Mouse (Mus musculus): Measurements from ENCODE around the gene Tbx15.

Gene Tbx15

GRCm38 (mm10) chr3:99247996-99248801 lies 8.0 kb downstream of the Tbx15 start:
- intact Hi-C loops (cut with DNase I) = no loop called here

DNA sequence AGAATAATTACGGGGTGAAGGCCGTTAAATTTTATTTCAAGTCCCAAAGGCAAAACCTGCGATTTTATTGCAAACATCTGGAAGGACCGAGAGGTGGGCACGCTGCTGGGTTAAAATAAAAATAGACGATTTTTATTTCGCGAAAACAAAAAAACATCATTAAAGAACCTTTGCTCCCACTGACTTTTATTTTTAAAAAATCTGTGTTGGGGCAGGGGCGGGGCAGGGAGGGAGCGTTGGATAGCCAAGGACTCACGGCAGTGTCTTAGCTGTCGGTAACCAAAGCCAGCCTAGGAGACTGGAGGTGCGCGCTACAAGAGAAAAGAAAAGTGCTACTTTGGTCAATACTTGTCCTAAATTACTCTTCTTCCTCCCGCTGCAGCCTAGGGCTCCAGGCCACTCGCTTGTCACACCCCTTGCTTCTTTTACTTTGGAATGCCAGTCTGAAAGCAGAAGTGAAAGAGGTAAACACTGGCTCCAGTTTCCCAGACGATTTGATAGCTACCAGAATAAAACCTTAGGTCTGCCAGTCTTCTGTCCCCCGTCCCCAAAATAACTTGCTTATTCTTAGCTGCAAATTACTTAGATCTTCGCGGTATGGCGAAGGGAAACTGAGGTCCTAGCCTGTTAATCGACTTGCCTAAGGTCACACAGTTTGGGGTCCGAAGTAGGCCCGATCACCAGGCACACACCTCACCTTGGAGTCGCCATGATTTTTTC lies 8.8 kb downstream of the Tbx15 start:
- intact Hi-C loops (cut with DNase I) = no loop called here

- intact Hi-C loops (cut with DNase I) = no loop called here
Measured at GRCm38 (mm10) chr3:99249551-99249870, 9.3 kb downstream of the Tbx15 start.

- intact Hi-C loops (cut with DNase I) = no loop called here
Measured at GRCm38 (mm10) chr3:99249906-99250305, 9.7 kb downstream of the Tbx15 start.

DNA sequence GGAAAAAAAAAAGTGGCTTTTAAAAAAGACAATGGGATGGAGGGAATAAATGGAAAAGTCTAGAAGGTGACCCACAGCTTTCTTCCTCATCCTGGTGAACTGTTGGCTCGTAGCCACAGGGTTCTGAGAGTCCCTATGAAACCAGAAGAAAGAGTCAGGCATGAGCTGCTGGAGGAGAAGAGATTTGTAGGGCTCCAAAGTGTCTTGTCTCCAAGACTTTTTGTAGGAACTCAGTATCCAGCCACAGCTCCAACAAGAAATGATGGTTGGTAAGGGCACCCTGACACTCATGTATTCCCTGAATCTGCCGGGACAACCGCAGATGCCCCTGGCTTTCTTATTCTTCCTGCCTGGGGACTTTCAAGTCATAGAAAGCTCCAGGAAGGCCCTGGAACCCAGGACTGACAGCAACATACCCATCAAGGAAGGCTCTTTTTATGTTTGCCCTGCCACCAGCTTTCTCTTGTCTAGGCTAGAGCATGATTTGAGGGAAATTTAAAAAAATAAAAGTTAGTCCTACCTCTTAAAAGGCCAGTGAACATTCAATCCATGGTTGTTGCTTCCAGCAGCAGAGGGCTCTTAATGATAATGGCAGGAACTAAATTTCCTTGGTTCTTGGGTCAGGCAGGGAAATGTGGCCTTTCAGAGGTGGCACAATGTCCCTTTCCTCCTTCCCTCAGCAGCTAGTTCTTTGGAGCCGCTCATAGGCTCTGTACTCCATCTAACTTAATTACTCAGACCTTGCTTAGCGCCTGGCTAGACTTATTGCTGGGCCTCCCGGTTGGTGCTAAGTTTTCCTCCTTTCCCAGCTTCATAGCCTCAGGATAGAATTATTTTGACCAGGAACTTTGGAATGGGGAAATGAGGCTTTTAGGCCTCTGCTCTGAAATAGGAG lies 11.3 kb downstream of the Tbx15 start:
- intact Hi-C loops (cut with DNase I) = no loop called here

DNA sequence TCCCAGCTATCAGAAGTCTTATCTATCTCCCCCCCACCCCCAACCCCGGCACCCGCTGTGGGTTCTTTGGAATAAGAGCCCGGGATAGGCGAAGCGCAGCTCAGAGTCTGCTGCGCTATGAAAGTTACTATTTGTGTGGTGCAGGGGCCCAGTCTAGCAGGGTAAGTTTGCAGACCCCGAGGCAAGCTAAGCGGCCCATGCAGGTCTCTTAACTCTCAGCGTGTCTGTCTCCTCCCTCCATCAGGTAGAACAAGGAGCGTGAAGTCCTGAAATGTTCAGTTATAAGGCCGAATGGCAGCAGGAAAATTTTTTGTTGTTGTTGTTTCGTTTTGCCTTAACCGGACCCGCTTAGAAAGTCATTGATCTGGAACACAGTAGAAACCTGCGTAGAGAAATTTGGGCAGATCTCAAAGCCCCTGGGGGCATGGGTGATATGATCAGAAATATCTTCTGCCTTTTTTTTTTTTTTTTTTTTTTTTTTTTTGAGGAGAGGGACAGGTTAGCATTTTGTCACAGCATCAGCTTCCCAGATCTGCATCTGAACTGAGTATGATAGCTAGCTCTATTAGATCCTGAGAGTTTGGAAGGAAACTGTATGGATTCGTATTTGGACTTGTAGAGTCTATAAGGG lies 12.4 kb downstream of the Tbx15 start:
- intact Hi-C loops (cut with DNase I) = no loop called here

- intact Hi-C loops (cut with DNase I) = no loop called here
Measured at GRCm38 (mm10) chr3:99253092-99253488, 12.9 kb downstream of the Tbx15 start.

DNA sequence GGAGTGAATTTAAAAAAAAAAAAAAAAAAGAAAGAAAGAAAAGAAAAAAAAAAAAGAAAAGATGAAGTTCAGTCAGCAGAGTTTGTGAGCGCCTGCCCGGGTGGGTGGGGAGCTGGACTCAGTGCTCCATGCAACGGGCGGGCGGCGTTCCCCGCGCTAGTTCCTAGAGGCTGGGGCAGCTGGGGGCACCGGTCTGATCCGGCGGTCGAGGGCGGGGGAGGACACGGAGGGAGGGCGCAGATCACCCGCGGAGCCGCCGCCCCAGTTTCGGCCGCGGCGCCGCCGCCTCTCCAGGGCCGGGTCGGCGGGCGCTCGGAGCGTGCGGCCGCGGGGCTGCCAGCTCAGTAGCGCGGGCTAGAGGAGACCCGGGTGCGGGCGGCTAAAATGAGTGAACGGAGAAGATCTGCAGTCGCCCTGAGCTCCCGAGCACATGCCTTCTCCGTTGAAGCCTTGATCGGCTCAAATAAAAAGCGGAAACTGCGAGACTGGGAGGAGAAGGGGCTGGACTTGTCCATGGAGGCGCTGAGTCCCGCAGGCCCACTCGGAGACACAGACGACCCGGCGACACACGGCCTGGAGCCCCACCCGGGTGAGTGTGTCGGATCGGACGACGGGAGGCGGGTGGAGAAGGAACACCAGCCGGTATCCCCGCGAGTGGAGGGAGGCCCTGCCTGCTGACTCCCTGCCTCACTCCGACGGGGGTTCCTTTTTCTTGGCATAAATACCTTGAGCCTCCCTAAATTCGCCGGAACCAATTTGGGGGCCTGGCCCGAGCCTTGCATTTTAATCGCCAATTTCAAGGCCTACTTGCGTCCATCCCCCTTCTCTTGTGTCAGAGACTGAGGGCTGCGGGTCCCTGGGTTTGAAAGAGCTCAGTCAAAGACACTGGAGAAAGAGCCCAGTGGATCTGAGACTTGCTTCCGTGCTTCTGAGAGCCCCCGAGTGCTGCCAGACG lies 13.6 kb downstream of the Tbx15 start:
- intact Hi-C loops (cut with DNase I) = no loop called here

- intact Hi-C loops (cut with DNase I) = no loop called here
Measured at GRCm38 (mm10) chr3:99254559-99255151, 14.5 kb downstream of the Tbx15 start.

GRCm38 (mm10) chr3:99255411-99256365 lies 15.5 kb downstream of the Tbx15 start:
- intact Hi-C loops (cut with DNase I) = no loop called here

DNA sequence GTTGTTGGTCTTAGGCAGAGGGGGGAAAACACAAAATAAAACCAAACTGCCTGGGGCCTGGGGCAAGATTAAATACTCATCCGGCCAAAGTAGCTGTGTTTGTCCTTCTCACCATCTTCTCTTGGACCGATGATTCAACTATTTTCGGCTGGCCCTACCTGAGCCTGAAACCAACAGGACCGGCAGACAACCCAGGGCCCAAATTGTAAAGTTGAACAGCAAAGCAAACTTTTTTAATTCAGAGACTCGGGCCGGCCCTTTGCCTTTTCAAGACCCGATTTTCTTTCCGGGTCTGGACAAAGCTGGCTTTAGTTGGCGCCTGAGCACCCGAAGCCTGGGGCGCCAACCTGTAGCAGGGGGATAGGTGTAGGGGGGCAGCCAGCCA lies 16.2 kb downstream of the Tbx15 start:
- intact Hi-C loops (cut with DNase I) = no loop called here

GRCm38 (mm10) chr3:99256766-99257165 lies 16.6 kb downstream of the Tbx15 start:
- intact Hi-C loops (cut with DNase I) = no loop called here

DNA sequence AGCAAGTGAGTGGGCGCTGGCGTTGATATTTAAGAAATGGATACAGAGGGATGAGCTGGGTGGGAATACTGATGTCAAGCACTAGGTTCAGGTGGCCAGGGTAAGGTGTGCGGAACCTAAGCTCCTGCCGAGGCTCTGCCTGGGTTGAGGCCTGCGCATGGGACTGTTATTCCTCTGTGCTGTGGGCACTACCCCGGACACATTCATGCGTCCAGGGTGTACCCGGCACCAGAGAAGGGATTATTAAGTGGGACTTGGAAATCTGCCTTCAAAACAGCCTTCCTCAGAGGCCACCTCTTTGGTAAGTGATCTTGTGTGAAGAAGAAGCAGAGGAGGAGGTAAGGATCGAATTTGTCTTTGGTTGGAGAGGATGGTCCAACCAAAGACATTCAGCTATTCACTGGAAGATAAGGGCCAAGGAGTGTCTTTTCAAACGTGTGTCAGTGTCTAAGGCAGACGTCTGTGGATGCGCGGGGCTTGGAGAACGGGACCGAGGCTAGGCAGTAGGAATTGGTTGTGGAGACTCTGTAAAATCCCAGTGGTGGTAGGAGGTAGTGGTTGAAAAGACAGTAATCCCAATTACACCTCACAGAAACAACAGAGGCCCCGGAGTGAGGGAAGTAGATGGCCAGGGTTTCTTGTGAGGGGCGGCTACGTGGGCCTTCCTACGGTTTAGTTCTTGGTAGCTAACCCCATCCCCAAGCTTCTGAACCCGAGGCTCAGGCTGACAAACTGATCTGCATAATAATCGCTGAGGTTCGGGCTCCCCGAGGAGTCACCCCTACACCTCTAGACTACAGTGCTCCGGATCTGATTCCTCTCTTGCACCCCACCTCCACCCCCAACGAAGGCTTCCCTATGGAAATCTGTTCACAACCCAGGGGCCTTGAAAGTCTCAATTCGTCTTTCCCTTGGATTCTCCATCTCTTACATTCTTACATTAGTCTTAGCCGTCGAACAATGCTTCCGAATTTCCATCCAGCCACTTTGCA lies 17.7 kb downstream of the Tbx15 start:
- intact Hi-C loops (cut with DNase I) = no loop called here

- intact Hi-C loops (cut with DNase I) = no loop called here
Measured at GRCm38 (mm10) chr3:99259741-99260270, 19.6 kb downstream of the Tbx15 start.

DNA sequence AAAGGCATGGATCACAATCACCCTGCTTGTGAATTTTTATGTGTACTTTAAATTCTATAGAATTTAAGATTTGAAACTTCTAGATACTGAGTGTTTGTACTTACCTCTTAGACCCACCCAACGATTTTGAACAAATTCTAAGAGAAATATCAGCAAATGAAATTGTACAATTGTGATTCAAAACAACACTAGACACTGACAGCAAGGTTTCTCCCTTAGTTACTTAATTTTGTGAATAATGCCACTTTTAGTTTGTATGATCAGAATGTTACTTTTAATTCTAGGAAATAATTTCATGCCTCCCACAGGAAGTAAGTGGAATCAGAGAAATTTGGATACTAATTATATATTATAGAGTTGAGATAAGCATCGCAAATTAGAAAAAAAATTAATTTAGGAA lies 20.2 kb downstream of the Tbx15 start:
- intact Hi-C loops (cut with DNase I) = no loop called here

DNA sequence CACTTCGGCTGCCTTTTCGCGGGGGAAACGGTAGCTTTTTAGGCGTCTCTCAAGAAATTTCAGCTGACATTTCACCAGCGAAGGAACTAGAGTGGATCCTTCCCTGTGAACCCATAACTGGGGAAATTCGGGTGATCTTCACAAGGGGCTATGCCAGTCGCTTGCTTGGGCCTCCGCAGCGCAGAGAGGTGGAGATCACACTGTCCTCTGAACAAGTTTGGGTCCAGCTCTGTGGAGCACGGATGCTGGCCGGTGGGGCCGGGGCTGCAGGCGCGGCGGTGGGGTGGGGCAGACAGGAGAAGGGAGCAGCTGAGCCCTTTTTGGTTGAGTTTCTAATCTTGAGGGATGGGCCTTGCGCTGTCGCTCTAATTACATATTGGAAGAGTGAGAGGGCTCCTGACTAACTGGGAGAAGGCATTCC lies 21.2 kb downstream of the Tbx15 start:
- intact Hi-C loops (cut with DNase I) = no loop called here

GRCm38 (mm10) chr3:99261986-99262385 lies 21.8 kb downstream of the Tbx15 start:
- intact Hi-C loops (cut with DNase I) = no loop called here
